Mouse (Mus musculus) embryonic facial prominence, embryonic 12.5 days (tissue): ENCODE data around the gene Pfas. TPM values are rescaled to one million over a fixed set of nuclear protein-coding genes. Genes with fewer than 3 reads are reported as not detected.
"Not testable (repeated sequence)": the region's sequence is repeated elsewhere in the genome, so short reads cannot be mapped to it uniquely, and the experiment has no call there.

Source experiments
- ATAC-seq: fragments of 200-750 bp; cut with Nextera tagmentation; 2 replicates; pipeline ENCODE4 v1.8.0; 2017; ENCODE audit not compliant: insufficient number of reproducible peaks, insufficient read depth, low FRiP score, low TSS enrichment
- H3K27ac ChIP-seq: fragments of 300-500 bp; sonication (generic); 2 replicates; pipeline ENCODE4 v1.5.1; 2016; ENCODE audit warnings: mild to moderate bottlenecking
- H3K27me3 ChIP-seq: fragments of 300-500 bp; sonication (generic); 2 replicates; pipeline ENCODE4 v1.6.1; 2016; ENCODE audit warnings: mild to moderate bottlenecking, moderate library complexity
- H3K36me3 ChIP-seq: fragments of 300-500 bp; sonication (generic); 2 replicates; pipeline ENCODE4 v1.6.1; 2016; ENCODE audit warnings: mild to moderate bottlenecking
- H3K4me1 ChIP-seq: fragments of 300-500 bp; sonication (generic); 2 replicates; pipeline ENCODE4 v1.6.1; 2016
- H3K4me2 ChIP-seq: fragments of 300-500 bp; sonication (generic); replicated peaks from 2 replicates; pipeline ENCODE4 v1.6.1; 2016; ENCODE audit warnings: mild to moderate bottlenecking, moderate library complexity
- H3K4me3 ChIP-seq: fragments of 300-500 bp; sonication (generic); 2 replicates; pipeline ENCODE4 v1.5.1; 2016; ENCODE audit warnings: mild to moderate bottlenecking
- H3K9ac ChIP-seq: fragments of 300-500 bp; sonication (generic); 2 replicates; pipeline ENCODE4 v1.6.1; 2016; ENCODE audit warnings: mild to moderate bottlenecking, moderate library complexity
- H3K9me3 ChIP-seq: fragments of 300-500 bp; sonication (generic); 2 replicates; pipeline ENCODE4 v1.6.1; 2016; ENCODE audit warnings: mild to moderate bottlenecking, moderate library complexity
- WGBS: fragments of 180-500 bp; shearing (Covaris S2); methylation state at CpG from one replicate; pipeline ENCODE4 v1.1.7; 2016; 5-methylcytosine and 5-hydroxymethylcytosine counted together
- microRNA-seq: library from miRNA; unstranded; fragments of <30 nt; microRNA quantifications from one replicate; pipeline ENCODE4, GENCODE M21; 2017
- polyA plus RNA-seq: library from polyadenylated mRNA; unstranded; fragments of >200 nt; fragmentation: Nextera tagmentation; extraction: Ambion mirVana; gene quantifications from 2 replicates; pipeline ENCODE4 v1.2.1, GENCODE M21; 2016

Gene Pfas
- polyA plus RNA-seq, 1 experiment from 2014 or later = 44.0 TPM

DNA sequence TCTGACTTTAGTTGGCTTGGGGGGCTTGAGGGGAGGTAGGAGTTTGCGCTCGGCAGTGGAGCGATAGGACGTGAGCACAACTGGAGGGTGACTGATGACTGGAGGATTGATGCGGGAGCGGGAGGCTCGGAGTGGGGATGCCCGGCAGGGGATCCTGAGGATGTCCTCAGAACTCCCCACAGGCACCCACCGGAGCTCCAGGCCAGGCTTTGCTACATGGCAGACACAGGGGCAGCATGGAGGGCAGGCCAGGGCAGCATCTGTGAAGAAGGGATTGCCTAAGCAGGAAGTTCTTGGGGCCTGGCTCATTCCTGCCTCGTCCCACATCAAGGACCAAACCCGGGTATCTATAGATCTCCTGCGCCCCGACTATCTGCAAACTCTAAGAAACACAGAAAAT lies 54.4 kb downstream of the Pfas start:
- H3K4me1 ChIP-seq = peaks cover 21% of the 10 kb centered on the region
- no peaks in the 10 kb centered on the region for H3K36me3 ChIP-seq
- H3K4me3 ChIP-seq = peak overlapping the region; percentile 36
- H3K9me3 ChIP-seq = no peaks in the 10 kb centered on the region
- no peak overlapping the region for H3K27ac ChIP-seq
- peak overlapping the region; percentile 58 for H3K4me2 ChIP-seq
- H3K9ac ChIP-seq = no peak overlapping the region
- WGBS = 13% methylated on average over 13 of the region's 13 CpGs
- no peak for ATAC-seq
- peaks cover 52% of the 10 kb centered on the region for H3K27me3 ChIP-seq

DNA sequence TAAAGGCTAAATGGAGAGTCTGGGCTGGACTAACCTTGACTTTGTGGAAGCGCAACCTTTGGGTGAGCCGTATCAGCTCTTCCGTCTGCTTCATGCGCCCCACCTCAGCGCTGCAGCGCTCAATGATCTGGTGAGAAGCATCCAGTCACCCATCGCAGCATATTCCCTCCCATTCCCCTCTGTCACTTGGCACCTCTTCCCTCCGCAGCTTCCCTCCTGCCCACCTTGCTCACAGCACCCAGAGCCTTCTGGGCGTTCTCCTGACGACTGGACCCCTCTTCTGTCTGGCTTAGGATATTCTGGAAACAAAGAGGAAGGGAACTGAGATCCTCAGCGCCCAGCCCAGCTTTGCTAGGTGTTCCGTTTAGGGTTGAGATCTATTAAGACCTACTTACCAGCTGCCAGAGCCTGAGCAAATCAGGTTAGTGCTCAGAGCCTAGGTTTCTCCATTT lies 60.7 kb downstream of the Pfas start:
- Histone ChIP-seq H3K4me2 (peak overlapping the region; percentile 35), H3K27ac (no peak overlapping the region), H3K27me3 (peaks cover 22% of the 10 kb centered on the region), H3K9me3 (no peaks in the 10 kb centered on the region), H3K4me1 (peaks cover 7% of the 10 kb centered on the region; the same call in 1 of the 2 replicates), H3K9ac (no peak overlapping the region; the same call in 1 of the 2 replicates), H3K36me3 (no peaks in the 10 kb centered on the region), H3K4me3 (peak overlapping the region; percentile 15)
- no peak for ATAC-seq
- 7% methylated on average over 12 of the region's 12 CpGs for WGBS

DNA sequence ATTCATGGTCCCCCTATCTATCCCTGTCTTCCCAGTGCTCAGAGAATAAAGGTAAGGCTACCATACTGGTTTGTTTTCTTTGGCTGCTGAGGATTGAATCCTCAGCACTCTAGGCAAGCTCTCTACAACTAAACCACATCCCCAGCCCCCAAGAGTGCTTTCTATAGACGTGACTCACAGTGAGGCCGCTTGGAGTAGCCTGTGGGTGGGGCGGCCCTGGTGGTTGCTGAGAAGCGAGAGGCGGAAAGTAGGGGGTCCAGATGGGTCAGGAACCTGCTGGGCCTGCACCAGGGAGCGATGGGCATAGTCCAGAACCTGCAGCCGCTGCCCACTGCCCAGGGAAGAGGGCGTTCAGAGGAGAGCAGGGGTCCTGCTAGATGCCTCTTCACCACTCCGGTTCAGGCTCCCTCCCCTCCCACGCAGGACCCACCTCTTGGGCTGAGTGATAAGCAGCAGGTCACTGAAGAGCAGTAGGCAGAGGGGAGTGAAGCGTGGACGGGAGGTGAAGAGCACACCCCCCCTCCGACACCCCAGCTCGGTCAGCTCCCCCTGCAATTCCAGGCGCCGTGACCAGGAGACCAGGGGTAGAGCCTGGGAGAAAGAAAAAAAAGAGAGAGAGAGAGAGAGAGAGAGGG lies 61.3 kb downstream of the Pfas start:
- peak overlapping the region; percentile 35 for H3K4me2 ChIP-seq
- H3K27me3 ChIP-seq = peaks cover 20% of the 10 kb centered on the region
- WGBS = 13% methylated on average over 16 of the region's 16 CpGs
- H3K27ac ChIP-seq = no peak overlapping the region
- H3K9me3 ChIP-seq = no peaks in the 10 kb centered on the region
- no peaks in the 10 kb centered on the region for H3K36me3 ChIP-seq
- H3K9ac ChIP-seq = peak overlapping the region; percentile 29; the same call in 1 of the 2 replicates
- H3K4me1 ChIP-seq = peaks cover 7% of the 10 kb centered on the region; the same call in 1 of the 2 replicates
- peak overlapping the region; percentile 15 for H3K4me3 ChIP-seq
- ATAC-seq = no peak

DNA sequence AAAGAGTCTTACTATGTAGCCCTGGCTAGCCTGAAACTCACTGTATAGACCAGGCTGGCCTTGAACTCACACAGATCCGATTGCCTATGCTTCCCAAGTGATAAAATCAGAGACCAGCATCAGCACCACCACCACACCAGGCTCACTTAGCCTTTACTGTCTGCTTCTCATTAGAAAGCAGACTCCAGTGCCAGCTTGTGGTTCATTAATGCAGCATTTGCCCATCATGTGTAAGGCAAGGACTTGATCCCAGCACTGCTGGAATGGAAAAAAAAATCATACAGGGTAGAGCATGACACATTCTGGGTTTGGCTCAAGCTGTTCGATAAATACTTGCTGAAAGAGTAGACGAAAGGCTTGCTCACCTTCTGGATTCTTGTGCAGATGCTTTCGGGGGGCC lies 62.3 kb downstream of the Pfas start:
- Histone ChIP-seq H3K4me1 (peaks cover 5% of the 10 kb centered on the region; the same call in 1 of the 2 replicates), H3K9me3 (no peaks in the 10 kb centered on the region), H3K36me3 (no peaks in the 10 kb centered on the region), H3K27ac (no peak overlapping the region), H3K9ac (no peak overlapping the region), H3K4me3 (no peak overlapping the region), H3K27me3 (peaks cover 12% of the 10 kb centered on the region), H3K4me2 (no peak overlapping the region)
- ATAC-seq = no peak
- WGBS = 84% methylated on average over 4 of the region's 4 CpGs

DNA sequence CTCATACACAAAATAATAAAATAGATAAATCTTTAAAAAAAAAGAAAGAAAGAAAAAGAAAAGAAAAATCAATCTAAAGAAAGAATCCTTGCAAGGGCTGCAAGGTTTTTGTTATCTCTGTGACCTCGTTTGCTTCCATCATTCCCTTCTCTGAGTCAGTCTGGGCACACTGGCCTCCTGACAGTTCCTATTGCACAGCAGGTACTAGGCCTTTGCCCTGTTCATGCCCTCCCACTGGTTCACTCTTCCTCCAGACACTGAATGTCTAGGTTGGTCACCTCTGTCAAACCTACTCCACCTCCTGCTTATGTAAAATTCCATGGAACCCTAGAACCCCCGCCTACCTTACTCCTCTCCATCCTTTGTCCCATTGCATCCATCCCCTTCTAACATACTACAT lies 63.0 kb downstream of the Pfas start:
- WGBS = 72% methylated on average over 2 of the region's 2 CpGs
- peaks cover 11% of the 10 kb centered on the region for H3K27me3 ChIP-seq
- H3K36me3 ChIP-seq = no peaks in the 10 kb centered on the region
- H3K9me3 ChIP-seq = no peaks in the 10 kb centered on the region
- ATAC-seq = no peak
- no peak overlapping the region for H3K4me3 ChIP-seq
- no peak overlapping the region for H3K27ac ChIP-seq
- H3K4me1 ChIP-seq = peaks cover 9% of the 10 kb centered on the region; the same call in 1 of the 2 replicates
- H3K9ac ChIP-seq = no peak overlapping the region
- no peak overlapping the region for H3K4me2 ChIP-seq

DNA sequence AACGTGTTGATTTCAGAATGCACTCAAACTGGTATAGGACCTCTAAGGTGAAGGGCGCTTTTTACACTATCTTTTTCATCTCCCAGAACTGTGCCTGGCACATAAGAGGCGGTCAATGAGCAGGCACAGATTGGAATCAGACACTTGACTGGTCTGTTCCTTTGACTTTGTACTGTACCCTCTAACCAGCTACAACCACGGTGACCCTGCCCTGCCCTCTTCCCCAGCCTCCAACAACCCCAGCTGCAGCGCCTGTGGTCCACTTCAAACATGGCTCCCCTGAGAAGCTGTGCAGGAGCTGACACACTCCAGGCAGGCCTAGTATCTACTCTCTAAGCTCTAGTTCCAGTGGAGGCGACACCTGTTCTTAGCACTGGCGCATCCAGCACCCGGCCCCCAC lies 65.5 kb downstream of the Pfas start:
- no peak overlapping the region for H3K4me3 ChIP-seq
- H3K27ac ChIP-seq = no peak overlapping the region
- no peak overlapping the region for H3K9ac ChIP-seq
- peaks cover 11% of the 10 kb centered on the region for H3K27me3 ChIP-seq
- no peak for ATAC-seq
- H3K9me3 ChIP-seq = no peaks in the 10 kb centered on the region
- H3K4me2 ChIP-seq = no peak overlapping the region
- WGBS = 85% methylated on average over 8 of the region's 8 CpGs
- peaks cover 9% of the 10 kb centered on the region for H3K4me1 ChIP-seq
- H3K36me3 ChIP-seq = no peaks in the 10 kb centered on the region

DNA sequence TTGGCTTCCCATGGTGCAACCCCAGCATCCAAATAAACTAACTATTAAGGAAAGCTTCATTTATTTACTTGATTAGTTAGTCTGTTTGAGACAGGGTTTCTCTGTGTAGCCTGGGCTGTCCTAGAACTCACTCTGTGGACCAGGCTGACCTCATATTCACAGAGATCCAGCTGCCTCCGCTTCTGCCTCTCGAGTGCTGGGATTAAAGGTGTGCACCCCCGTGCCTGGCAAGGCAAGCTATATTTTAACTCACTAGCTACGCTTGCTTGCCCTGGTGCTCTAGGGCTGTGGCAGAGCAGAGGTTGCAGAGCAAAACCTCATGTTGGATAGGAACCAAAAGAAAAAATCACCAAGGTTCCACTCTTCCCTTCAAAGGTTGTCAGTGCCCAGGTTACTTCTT lies 67.7 kb downstream of the Pfas start:
- WGBS = 56% methylated on average over 4 of the region's 4 CpGs
- Histone ChIP-seq H3K4me2 (peak overlapping the region; percentile 52), H3K4me1 (peaks cover 4% of the 10 kb centered on the region), H3K36me3 (no peaks in the 10 kb centered on the region), H3K27ac (0 out of 2 replicates have a peak overlapping the region, but pooled peaks have one; percentile 26), H3K27me3 (no peaks in the 10 kb centered on the region), H3K4me3 (peak overlapping the region; percentile 35), H3K9ac (peak overlapping the region; percentile 7; the same call in 1 of the 2 replicates), H3K9me3 (no peaks in the 10 kb centered on the region)
- ATAC-seq = no peak

DNA sequence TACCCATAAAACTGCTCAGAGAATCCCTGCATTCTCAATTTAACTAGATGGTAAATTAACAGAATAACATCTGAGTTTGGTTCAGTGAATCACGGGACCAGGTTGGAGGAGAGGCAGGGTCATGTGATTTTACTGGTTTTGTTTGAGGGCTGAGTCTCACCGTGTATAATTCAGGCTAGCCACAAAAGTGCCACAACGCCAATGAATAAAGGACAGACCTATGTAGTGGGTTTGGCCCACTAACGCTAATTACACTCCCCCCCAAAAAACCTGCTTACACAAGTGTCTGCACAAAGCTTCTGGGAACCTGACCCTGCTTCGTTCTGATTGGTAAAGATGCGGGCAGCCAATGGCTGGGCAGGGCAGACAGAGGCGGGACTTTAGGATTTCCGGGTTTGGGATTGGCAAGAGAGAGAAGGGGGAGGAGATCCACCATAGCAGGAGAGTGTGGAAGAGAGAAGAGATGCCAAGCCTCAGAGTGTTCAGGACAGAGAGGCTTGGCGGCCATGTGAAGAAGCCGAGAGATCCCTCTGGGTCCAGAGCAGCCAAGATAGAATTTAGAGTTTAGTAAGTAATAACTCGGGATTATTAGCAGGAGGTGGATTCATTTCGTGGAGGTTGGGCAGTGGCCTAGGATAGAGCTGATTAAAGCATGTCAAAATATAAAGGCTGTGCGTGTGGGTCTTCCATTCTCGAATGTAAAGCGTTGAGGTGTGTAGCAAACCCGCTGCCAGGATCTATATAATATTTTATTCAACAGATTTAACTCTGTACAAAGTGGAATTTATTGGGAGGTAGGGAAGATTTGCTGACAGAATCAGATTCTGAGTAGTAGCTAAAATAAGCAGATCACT lies 68.6 kb downstream of the Pfas start:
- WGBS = 2% methylated on average over 16 of the region's 16 CpGs
- H3K9me3 ChIP-seq = no peaks in the 10 kb centered on the region
- H3K4me3 ChIP-seq = peak overlapping the region; percentile 35
- H3K27ac ChIP-seq = no peak overlapping the region
- peak overlapping the region; percentile 7; the same call in 1 of the 2 replicates for H3K9ac ChIP-seq
- H3K27me3 ChIP-seq = no peaks in the 10 kb centered on the region
- peak overlapping the region; percentile 52 for H3K4me2 ChIP-seq
- H3K4me1 ChIP-seq = peaks cover 4% of the 10 kb centered on the region
- peak; percentile 99 for ATAC-seq
- no peaks in the 10 kb centered on the region for H3K36me3 ChIP-seq

DNA sequence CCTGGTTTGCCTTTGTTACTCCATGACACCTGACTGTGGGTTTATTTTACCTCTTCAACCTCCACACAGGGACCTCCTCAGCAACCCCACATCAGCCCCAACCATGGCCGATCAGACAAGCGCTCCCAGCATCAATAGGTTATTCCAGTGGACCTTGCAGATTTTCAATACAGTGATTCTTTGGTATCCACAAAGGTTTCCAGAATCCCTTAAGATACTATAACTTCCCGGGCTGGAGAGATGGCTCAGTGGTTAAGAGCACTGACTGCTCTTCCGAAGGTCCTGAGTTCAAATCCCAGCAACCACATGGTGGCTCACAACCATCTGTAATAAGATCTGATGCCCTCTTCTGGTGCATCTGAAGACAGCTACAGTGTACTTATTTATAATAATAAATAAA lies 71.3 kb downstream of the Pfas start:
- not testable (repeated sequence) for H3K9ac ChIP-seq, H3K27me3 ChIP-seq, H3K4me2 ChIP-seq, H3K9me3 ChIP-seq, ATAC-seq, H3K36me3 ChIP-seq, H3K4me1 ChIP-seq, H3K4me3 ChIP-seq, H3K27ac ChIP-seq
- WGBS = 87% methylated on average over 4 of the region's 4 CpGs

Small RNA genes within 50 kb of the gene (microRNA-seq; reads per million reads assigned to microRNA genes)
- gene Mir3062 = 8.0 reads per million, percentile 24 among the genes with 10 or more reads in this experiment

Other genes with a start within 250 kb of the Pfas start
- gene Ndel1, start 136.6 kb downstream of the Pfas start, polyA plus RNA-seq = 78.6 and 82.0 TPM in 2 replicates
- 0.08 and 0.19 TPM in 2 replicates for gene Rnf222, start 119.9 kb downstream of the Pfas start, polyA plus RNA-seq
- 915 and 939 TPM in 2 replicates for gene Rpl26, start 106.9 kb downstream of the Pfas start, polyA plus RNA-seq
- not detected in 2 replicates for gene Odf4, start 81.4 kb downstream of the Pfas start, polyA plus RNA-seq
- 8.1 and 8.5 TPM in 2 replicates for gene Arhgef15, start 51.0 kb downstream of the Pfas start, polyA plus RNA-seq
- gene Slc25a35, start 40.3 kb downstream of the Pfas start, polyA plus RNA-seq = 2.6 and 4.1 TPM in 2 replicates
- 59.3 and 64.2 TPM in 2 replicates for gene Rangrf, start 33.3 kb downstream of the Pfas start, polyA plus RNA-seq
- 71.0 and 75.2 TPM in 2 replicates for gene Ctc1, start 7.5 kb upstream of the Pfas start, polyA plus RNA-seq
- gene Aurkb, start 37.2 kb upstream of the Pfas start, polyA plus RNA-seq = 148 and 152 TPM in 2 replicates
- 12.3 and 12.6 TPM in 2 replicates for gene Borcs6, start 51.3 kb upstream of the Pfas start, polyA plus RNA-seq
- 36.8 and 43.5 TPM in 2 replicates for gene Tmem107, start 62.3 kb upstream of the Pfas start, polyA plus RNA-seq
- 84.3 and 85.0 TPM in 2 replicates for gene Vamp2, start 80.0 kb upstream of the Pfas start, polyA plus RNA-seq
- gene Per1, start 86.8 kb upstream of the Pfas start, polyA plus RNA-seq = 11.4 and 11.5 TPM in 2 replicates
- gene Hes7, start 111.9 kb upstream of the Pfas start, polyA plus RNA-seq = 0.65 and 0.73 TPM in 2 replicates
- gene 9130213A22Rik, start 114.1 kb upstream of the Pfas start, polyA plus RNA-seq = 0.14 and 0.40 TPM in 2 replicates
- 0.47 and 0.89 TPM in 2 replicates for gene Aloxe3, start 117.4 kb upstream of the Pfas start, polyA plus RNA-seq
- gene Alox12b, start 148.5 kb upstream of the Pfas start, polyA plus RNA-seq = 0.15 and 0.19 TPM in 2 replicates
- gene Alox8, start 189.4 kb upstream of the Pfas start, polyA plus RNA-seq = 0.12 and 0.20 TPM in 2 replicates
- 0.10 and 0.17 TPM in 2 replicates for gene Gucy2e, start 228.6 kb upstream of the Pfas start, polyA plus RNA-seq